9 mouse cellular contexts compared by ENCODE assay signal in the genomic region with DNA sequence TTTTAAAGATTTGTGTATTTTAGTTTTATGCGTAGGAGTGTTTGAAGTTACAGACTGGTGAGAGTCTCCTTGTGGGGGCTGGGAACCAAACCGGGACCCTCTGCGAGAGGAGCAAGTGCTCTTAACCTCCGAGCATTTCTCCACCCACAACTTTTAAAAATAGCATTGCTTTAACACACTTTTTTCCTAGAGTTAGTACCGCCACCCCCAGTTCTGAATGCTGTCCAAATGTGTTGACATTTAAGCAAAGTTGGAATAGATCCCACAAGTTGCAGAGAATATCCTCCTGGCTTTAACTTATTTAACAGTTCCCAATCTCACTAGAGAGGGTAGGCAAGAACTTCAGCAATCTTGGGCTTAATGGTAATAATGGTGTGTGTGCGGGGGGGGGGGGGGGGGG. TPM values are rescaled to one million over a fixed set of nuclear protein-coding genes. Genes with fewer than 3 reads are reported as not detected.
DNase-seq lines count a peak whose midpoint lies in the region; ATAC-seq and TF ChIP-seq lines count a peak whose summit lies in the region.
"Had no signal": no experiment of that assay in that cellular context is flagged by ENCODE, and none has a peak within 500 bp of the region (broad histone marks: within the 10 kb centered on the region; RNA-seq: fewer than 3 reads in every experiment).

No protein-coding gene starts in this region.

- H3K4me3 ChIP-seq in hindbrain, embryonic 15.5 days = no peak overlapping the region
- no peak overlapping the region for H3K4me3 ChIP-seq in hindbrain, embryonic 12.5 days
- H3K4me3 ChIP-seq in lung, postnatal 0 days (ENCODE audit: low read depth, low read length) = no peak overlapping the region
- H3K4me3 ChIP-seq in stomach, embryonic 14.5 days (ENCODE audit: low read depth, low read length) = no peak overlapping the region; the same call in 1 of the 2 replicates

- H3K4me2 ChIP-seq in hindbrain, embryonic 15.5 days = peak overlapping the region; percentile 67
- no peak overlapping the region for H3K4me2 ChIP-seq in hindbrain, embryonic 12.5 days (replicated peaks)
- H3K4me2 ChIP-seq in lung, postnatal 0 days (replicated peaks; ENCODE audit: low read depth, low read length) = peak overlapping the region; percentile 46; the same call in 1 of the 2 replicates
- H3K4me2 ChIP-seq in stomach, embryonic 14.5 days (replicated peaks; ENCODE audit: low read depth, low read length) = peak overlapping the region; percentile 51

- DNase-seq in adrenal gland, adult 2 months = peak; percentile 16
- DNase-seq in adrenal gland, adult 8-10 months = no peak
- peak; percentile 51 for DNase-seq in lung, postnatal 0 days (ENCODE audit: low spot score)
- no peak for DNase-seq in lung, postnatal 14 days
- DNase-seq in spleen, postnatal 4 days (ENCODE audit: low spot score in 2 of 2) = no peak

- no peaks in the 10 kb centered on the region for H3K27me3 ChIP-seq in hindbrain, embryonic 15.5 days
- 0 out of 2 replicates have a peak, but pooled peaks cover 5% of the 10 kb centered on the region for H3K27me3 ChIP-seq in hindbrain, embryonic 12.5 days
- peaks cover 8% of the 10 kb centered on the region; the same call in 1 of the 2 replicates for H3K27me3 ChIP-seq in lung, postnatal 0 days (replicated peaks; ENCODE audit: insufficient read depth, low read length)
- 0 out of 2 replicates have a peak, but pooled peaks cover 5% of the 10 kb centered on the region for H3K27me3 ChIP-seq in stomach, embryonic 14.5 days (ENCODE audit: control insufficient read depth, insufficient read depth, low read length)

- H3K36me3 ChIP-seq in hindbrain, embryonic 15.5 days = no peaks in the 10 kb centered on the region
- no peaks in the 10 kb centered on the region for H3K36me3 ChIP-seq in hindbrain, embryonic 12.5 days
- no peaks in the 10 kb centered on the region for H3K36me3 ChIP-seq in lung, postnatal 0 days (ENCODE audit: insufficient read depth, low read length)
- no peaks in the 10 kb centered on the region for H3K36me3 ChIP-seq in stomach, embryonic 14.5 days (ENCODE audit: control insufficient read depth, insufficient read depth, low read length)

- TF ChIP-seq CTCF in lung, postnatal 0 days (IDR thresholded peaks at IDR 0.05) = no peak

- no peak overlapping the region for H3K9ac ChIP-seq in hindbrain, embryonic 15.5 days
- no peak overlapping the region for H3K9ac ChIP-seq in hindbrain, embryonic 12.5 days
- no peak overlapping the region for H3K9ac ChIP-seq in lung, postnatal 0 days (replicated peaks; ENCODE audit: low read depth)
- H3K9ac ChIP-seq in stomach, embryonic 14.5 days (replicated peaks; ENCODE audit: low read depth, low read length) = no peak overlapping the region

- no peaks in the 10 kb centered on the region for H3K9me3 ChIP-seq in hindbrain, embryonic 15.5 days
- H3K9me3 ChIP-seq in hindbrain, embryonic 12.5 days (replicated peaks) = no peaks in the 10 kb centered on the region
- H3K9me3 ChIP-seq in lung, postnatal 0 days (ENCODE audit: low read length) = no peaks in the 10 kb centered on the region
- no peaks in the 10 kb centered on the region for H3K9me3 ChIP-seq in stomach, embryonic 14.5 days (ENCODE audit: control insufficient read depth, low read depth, low read length)

- ATAC-seq in hindbrain, embryonic 15.5 days (ENCODE audit: low FRiP score, low read depth) = no peak
- ATAC-seq in hindbrain, embryonic 12.5 days (ENCODE audit: low FRiP score) = no peak
- ATAC-seq in lung, postnatal 0 days = no peak
- ATAC-seq in stomach, embryonic 14.5 days (ENCODE audit: insufficient number of reproducible peaks, insufficient read depth, low FRiP score, low read depth) = no peak

- no peak for TF ChIP-seq EP300 in lung, postnatal 0 days (IDR thresholded peaks at IDR 0.05)

- H3K27ac ChIP-seq in hindbrain, embryonic 15.5 days (replicated peaks) = no peak overlapping the region
- no peak overlapping the region for H3K27ac ChIP-seq in hindbrain, embryonic 12.5 days
- H3K27ac ChIP-seq in lung, postnatal 0 days (ENCODE audit: low read length) = no peak overlapping the region
- H3K27ac ChIP-seq in stomach, embryonic 14.5 days (ENCODE audit: low read length) = no peak overlapping the region

- 68% methylated on average over 5 of the region's 6 CpGs for WGBS in hindbrain, embryonic 15.5 days
- WGBS in hindbrain, embryonic 12.5 days = 63% methylated on average over 5 of the region's 6 CpGs
- WGBS in lung, postnatal 0 days = 17% methylated on average over 5 of the region's 6 CpGs
- WGBS in stomach, embryonic 14.5 days = 41% methylated on average over 6 of the region's 6 CpGs

- H3K4me1 ChIP-seq in hindbrain, embryonic 15.5 days (replicated peaks) = no peaks in the 10 kb centered on the region
- H3K4me1 ChIP-seq in hindbrain, embryonic 12.5 days = peaks cover 9% of the 10 kb centered on the region
- H3K4me1 ChIP-seq in lung, postnatal 0 days (ENCODE audit: insufficient read depth, low read depth, low read length) = peaks cover 7% of the 10 kb centered on the region; the same call in 1 of the 2 replicates
- no peaks in the 10 kb centered on the region; the same call in 1 of the 2 replicates for H3K4me1 ChIP-seq in stomach, embryonic 14.5 days (ENCODE audit: control insufficient read depth, insufficient read depth, low read length)

RNA-seq across cellular contexts. Expression of a gene that starts 4.0 kb away (rescaled TPM):
- total RNA-seq in adrenal gland, adult 2 months (2021) = under 1 TPM; 0.58 to 0.59 TPM
- polyA plus RNA-seq in adrenal gland, adult 2 months (2012; rRNA removed) = 0.28 and 0.69 TPM in 2 replicates
- total RNA-seq in adrenal gland, adult 8-10 months (2022) = under 1 TPM in 2 of 4 experiments, not detected in 2; 0.59 to 0.99 TPM
- 0.41 and 1.0 TPM in 2 replicates for polyA plus RNA-seq in hindbrain, embryonic 15.5 days (2015; fragmentation: Nextera tagmentation; extraction: Ambion mirVana)
- 0.26 TPM in 1 of 2 replicates, not detected in the other for polyA plus RNA-seq in hindbrain, embryonic 12.5 days (2016; fragmentation: Nextera tagmentation; extraction: Ambion mirVana)
- polyA plus RNA-seq in lung, postnatal 0 days (2015; fragmentation: Nextera tagmentation; extraction: Ambion mirVana) = 5.2 and 6.1 TPM in 2 replicates
- polyA plus RNA-seq in stomach, embryonic 14.5 days (2014; fragmentation: Nextera tagmentation; extraction: Ambion mirVana) = 3.0 and 3.8 TPM in 2 replicates

RNA-seq across cellular contexts. Expression of a gene that starts 11.6 kb away (rescaled TPM):
- total RNA-seq in adrenal gland, adult 2 months (2021) = not detected
- polyA plus RNA-seq in adrenal gland, adult 2 months (2012; rRNA removed) = 1.8 TPM in 1 of 2 replicates, not detected in the other
- not detected for total RNA-seq in adrenal gland, adult 8-10 months (2022)
- not detected in 2 replicates for polyA plus RNA-seq in hindbrain, embryonic 15.5 days (2015; fragmentation: Nextera tagmentation; extraction: Ambion mirVana)
- not detected in 2 replicates for polyA plus RNA-seq in hindbrain, embryonic 12.5 days (2016; fragmentation: Nextera tagmentation; extraction: Ambion mirVana)
- 0.20 TPM in 1 of 2 replicates, not detected in the other for polyA plus RNA-seq in lung, postnatal 0 days (2015; fragmentation: Nextera tagmentation; extraction: Ambion mirVana)
- polyA plus RNA-seq in stomach, embryonic 14.5 days (2014; fragmentation: Nextera tagmentation; extraction: Ambion mirVana) = 1.6 and 1.7 TPM in 2 replicates
- polyA plus RNA-seq: heart, embryonic 11.5 days had no signal

RNA-seq across cellular contexts. Expression of a gene that starts 34.0 kb away (rescaled TPM):
- not detected for total RNA-seq in adrenal gland, adult 2 months (2021)
- 0.16 and 3.5 TPM in 2 replicates for polyA plus RNA-seq in adrenal gland, adult 2 months (2012; rRNA removed)
- total RNA-seq in adrenal gland, adult 8-10 months (2022) = not detected
- not detected in 2 replicates for polyA plus RNA-seq in hindbrain, embryonic 15.5 days (2015; fragmentation: Nextera tagmentation; extraction: Ambion mirVana)
- not detected in 2 replicates for polyA plus RNA-seq in hindbrain, embryonic 12.5 days (2016; fragmentation: Nextera tagmentation; extraction: Ambion mirVana)
- polyA plus RNA-seq in lung, postnatal 0 days (2015; fragmentation: Nextera tagmentation; extraction: Ambion mirVana) = 0.11 and 0.31 TPM in 2 replicates
- 0.59 and 0.95 TPM in 2 replicates for polyA plus RNA-seq in stomach, embryonic 14.5 days (2014; fragmentation: Nextera tagmentation; extraction: Ambion mirVana)
- polyA plus RNA-seq: heart, embryonic 11.5 days had no signal

RNA-seq across cellular contexts. Expression of a gene that starts 44.0 kb away (rescaled TPM):
- total RNA-seq in adrenal gland, adult 2 months (2021) = not detected
- not detected in 2 replicates for polyA plus RNA-seq in adrenal gland, adult 2 months (2012; rRNA removed)
- total RNA-seq in adrenal gland, adult 8-10 months (2022) = not detected
- polyA plus RNA-seq in hindbrain, embryonic 15.5 days (2015; fragmentation: Nextera tagmentation; extraction: Ambion mirVana) = not detected in 2 replicates
- polyA plus RNA-seq in hindbrain, embryonic 12.5 days (2016; fragmentation: Nextera tagmentation; extraction: Ambion mirVana) = not detected in 2 replicates
- polyA plus RNA-seq in lung, postnatal 0 days (2015; fragmentation: Nextera tagmentation; extraction: Ambion mirVana) = not detected in 2 replicates
- not detected in 2 replicates for polyA plus RNA-seq in stomach, embryonic 14.5 days (2014; fragmentation: Nextera tagmentation; extraction: Ambion mirVana)

RNA-seq across cellular contexts. Expression of a gene that starts 49.1 kb away (rescaled TPM):
- 10 to 100 TPM; 14.7 to 21.4 TPM for total RNA-seq in adrenal gland, adult 2 months (2021)
- 7.3 and 9.1 TPM in 2 replicates for polyA plus RNA-seq in adrenal gland, adult 2 months (2012; rRNA removed)
- total RNA-seq in adrenal gland, adult 8-10 months (2022) = 10 to 100 TPM; 13.9 to 22.5 (median 18.3) TPM
- polyA plus RNA-seq in hindbrain, embryonic 15.5 days (2015; fragmentation: Nextera tagmentation; extraction: Ambion mirVana) = 4.7 and 5.2 TPM in 2 replicates
- polyA plus RNA-seq in hindbrain, embryonic 12.5 days (2016; fragmentation: Nextera tagmentation; extraction: Ambion mirVana) = 5.0 and 5.1 TPM in 2 replicates
- polyA plus RNA-seq in lung, postnatal 0 days (2015; fragmentation: Nextera tagmentation; extraction: Ambion mirVana) = 11.7 and 13.9 TPM in 2 replicates
- polyA plus RNA-seq in stomach, embryonic 14.5 days (2014; fragmentation: Nextera tagmentation; extraction: Ambion mirVana) = 13.5 and 14.4 TPM in 2 replicates

Comparison
In these comparisons a context has a peak if more than half of its experiments do, and no peak if none do; other contexts are left out.
1. DNase-seq: peak in adrenal gland, adult 2 months (single experiment) and lung, postnatal 0 days (single experiment); none in adrenal gland, adult 8-10 months (single experiment), lung, postnatal 14 days (single experiment) and spleen, postnatal 4 days (0 of 2).